Mouse (Mus musculus) lung, postnatal 0 days (tissue): ENCODE results near the gene Fam13a. TPM values are rescaled to one million over a fixed set of nuclear protein-coding genes. Genes with fewer than 3 reads are reported as not detected.

Experiments used
- ATAC-seq: fragments of 200-750 bp; cut with Nextera tagmentation; 2 replicates; pipeline ENCODE4 v1.8.0; 2017; ENCODE audit warnings: moderate library complexity
- DNase-seq: peaks from one replicate; pipeline ENCODE4 v3.0.0-alpha.2; 2016; ENCODE audit warnings: low spot score
- H3K27ac ChIP-seq: fragments of 300-500 bp; sonication (generic); 2 replicates; pipeline ENCODE4 v1.5.1; 2014; ENCODE audit warnings: antibody characterized with exemption, mild to moderate bottlenecking, low read length, mixed read lengths
- H3K27me3 ChIP-seq: fragments of 300-500 bp; sonication (generic); replicated peaks from 2 replicates; pipeline ENCODE4 v1.6.1; 2014; ENCODE audit warnings: low read length, mixed read lengths; ENCODE audit not compliant: insufficient read depth
- H3K36me3 ChIP-seq: fragments of 300-500 bp; sonication (generic); 2 replicates; pipeline ENCODE4 v1.6.1; 2014; ENCODE audit warnings: low read length, mixed read lengths; ENCODE audit not compliant: insufficient read depth
- H3K4me1 ChIP-seq: fragments of 300-500 bp; sonication (generic); 2 replicates; pipeline ENCODE4 v1.6.1; 2014; ENCODE audit warnings: antibody characterized with exemption, low read depth, low read length, mixed read lengths; ENCODE audit not compliant: insufficient read depth
- H3K4me2 ChIP-seq: fragments of 300-500 bp; sonication (generic); replicated peaks from 2 replicates; pipeline ENCODE4 v1.6.1; 2014; ENCODE audit warnings: low read depth, mild to moderate bottlenecking, low read length, moderate library complexity, mixed read lengths
- H3K4me3 ChIP-seq: fragments of 300-500 bp; sonication (generic); 2 replicates; pipeline ENCODE4 v1.5.1; 2014; ENCODE audit warnings: low read depth, low read length
- H3K9ac ChIP-seq: fragments of 300-500 bp; sonication (generic); replicated peaks from 2 replicates; pipeline ENCODE4 v1.6.1; 2014; ENCODE audit warnings: low read depth, mild to moderate bottlenecking
- H3K9me3 ChIP-seq: fragments of 300-500 bp; sonication (generic); 2 replicates; pipeline ENCODE4 v1.6.1; 2016; ENCODE audit warnings: low read length, mixed read lengths
- CTCF ChIP-seq: IDR thresholded peaks from 2 replicates; pipeline ENCODE4 v1.5.1; 2016; ENCODE audit warnings: antibody characterized with exemption, mild to moderate bottlenecking
- EP300 ChIP-seq: IDR thresholded peaks from 2 replicates; pipeline ENCODE4 v1.6.1; 2016; ENCODE audit warnings: antibody characterized with exemption, mild to moderate bottlenecking, control low read depth
- WGBS: fragments of 180-500 bp; shearing (Covaris S2); extraction: QIAGEN DNeasy Blood & Tissue Kit; methylation state at CpG from one replicate; pipeline ENCODE4 v1.1.7; 2014; 5-methylcytosine and 5-hydroxymethylcytosine counted together
- polyA plus RNA-seq: library from polyadenylated mRNA; unstranded; fragments of >200 nt; fragmentation: Nextera tagmentation; extraction: Ambion mirVana; gene quantifications from 2 replicates; pipeline ENCODE4 v1.2.1, GENCODE M21; 2015

Gene Fam13a
- polyA plus RNA-seq, 1 experiment from 2014 or later: 23.5 TPM

DNA sequence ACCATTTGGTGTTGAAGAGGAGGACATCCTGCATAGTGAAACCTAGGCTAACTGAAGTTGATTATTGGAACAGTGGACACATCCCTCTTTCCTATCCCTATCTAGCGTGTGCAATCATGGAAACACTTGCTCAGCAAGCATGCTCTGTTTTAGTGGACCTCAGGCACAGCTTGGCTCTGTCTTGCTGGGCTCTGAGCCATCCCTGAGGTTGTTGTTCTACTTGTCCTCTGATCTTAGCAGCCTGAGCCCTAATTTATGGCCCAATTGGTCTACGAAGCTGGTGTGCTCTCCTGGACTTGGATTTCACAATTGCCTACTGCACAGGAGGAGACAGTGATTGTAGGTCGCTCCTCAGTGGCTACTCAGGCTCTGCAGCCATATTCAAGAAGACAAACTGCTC lies 56.1 kb downstream of the Fam13a start:
- Histone ChIP-seq H3K9me3 (no peaks in the 10 kb centered on the region), H3K4me3 (no peak overlapping the region), H3K36me3 (peaks cover 8% of the 10 kb centered on the region; the same call in 1 of the 2 replicates), H3K9ac (no peak overlapping the region), H3K27ac (no peak overlapping the region), H3K27me3 (no peaks in the 10 kb centered on the region), H3K4me2 (no peak overlapping the region), H3K4me1 (peaks cover 3% of the 10 kb centered on the region; the same call in 1 of the 2 replicates)
- WGBS: 51% methylated on average over 3 of the region's 3 CpGs
- peak; percentile 10 for DNase-seq
- no peak for ATAC-seq
- TF ChIP-seq EP300: no peak
- TF ChIP-seq CTCF: no peak

GRCm38 (mm10) chr6:58965071-58965831 lies 59.1 kb downstream of the Fam13a start:
- 40% methylated on average over 12 of the region's 12 CpGs for WGBS
- no peaks in the 10 kb centered on the region for H3K9me3 ChIP-seq
- H3K4me3 ChIP-seq: no peak overlapping the region
- ATAC-seq (no peak), DNase-seq (peak; percentile 11)
- no peak overlapping the region for H3K27ac ChIP-seq
- no peaks in the 10 kb centered on the region for H3K27me3 ChIP-seq
- no peak overlapping the region for H3K4me2 ChIP-seq
- no peak overlapping the region for H3K9ac ChIP-seq
- TF ChIP-seq CTCF (no peak), EP300 (no peak)
- peaks cover 8% of the 10 kb centered on the region; the same call in 1 of the 2 replicates for H3K36me3 ChIP-seq
- H3K4me1 ChIP-seq: peaks cover 3% of the 10 kb centered on the region; the same call in 1 of the 2 replicates

GRCm38 (mm10) chr6:58964565-58964964 lies 59.8 kb downstream of the Fam13a start:
- Histone ChIP-seq H3K36me3 (peaks cover 8% of the 10 kb centered on the region; the same call in 1 of the 2 replicates), H3K27ac (no peak overlapping the region), H3K4me1 (peaks cover 3% of the 10 kb centered on the region; the same call in 1 of the 2 replicates), H3K9me3 (no peaks in the 10 kb centered on the region), H3K27me3 (no peaks in the 10 kb centered on the region), H3K9ac (no peak overlapping the region), H3K4me3 (no peak overlapping the region), H3K4me2 (no peak overlapping the region)
- DNase-seq (no peak), ATAC-seq (no peak)
- TF ChIP-seq EP300 (no peak), CTCF (no peak)

- TF ChIP-seq CTCF (no peak), EP300 (no peak)
- no peak overlapping the region for H3K4me3 ChIP-seq
- no peak overlapping the region for H3K27ac ChIP-seq
- WGBS: 97% methylated on average over 2 of the region's 2 CpGs
- no peaks in the 10 kb centered on the region; the same call in 1 of the 2 replicates for H3K4me1 ChIP-seq
- H3K9me3 ChIP-seq: no peaks in the 10 kb centered on the region
- peaks cover 8% of the 10 kb centered on the region; the same call in 1 of the 2 replicates for H3K36me3 ChIP-seq
- ATAC-seq: no peak
- no peaks in the 10 kb centered on the region for H3K27me3 ChIP-seq
- no peak for DNase-seq
- no peak overlapping the region for H3K9ac ChIP-seq
- no peak overlapping the region for H3K4me2 ChIP-seq
Measured at GRCm38 (mm10) chr6:58964091-58964490, 60.3 kb downstream of the Fam13a start.

GRCm38 (mm10) chr6:58962691-58963090 lies 61.7 kb downstream of the Fam13a start:
- H3K36me3 ChIP-seq: peaks cover 8% of the 10 kb centered on the region; the same call in 1 of the 2 replicates
- H3K27ac ChIP-seq: no peak overlapping the region
- no peak overlapping the region for H3K4me2 ChIP-seq
- no peaks in the 10 kb centered on the region; the same call in 1 of the 2 replicates for H3K4me1 ChIP-seq
- no peak for DNase-seq
- 75% methylated on average over 5 of the region's 5 CpGs for WGBS
- no peaks in the 10 kb centered on the region for H3K27me3 ChIP-seq
- no peak for ATAC-seq
- H3K9me3 ChIP-seq: no peaks in the 10 kb centered on the region
- no peak overlapping the region for H3K9ac ChIP-seq
- TF ChIP-seq EP300: no peak
- no peak for TF ChIP-seq CTCF
- H3K4me3 ChIP-seq: no peak overlapping the region

GRCm38 (mm10) chr6:58960523-58960922 lies 63.8 kb downstream of the Fam13a start:
- H3K4me1 ChIP-seq: no peaks in the 10 kb centered on the region; the same call in 1 of the 2 replicates
- H3K9ac ChIP-seq: no peak overlapping the region
- TF ChIP-seq EP300 (no peak), CTCF (no peak)
- no peaks in the 10 kb centered on the region for H3K27me3 ChIP-seq
- no peak for DNase-seq
- no peak overlapping the region for H3K27ac ChIP-seq
- H3K4me2 ChIP-seq: no peak overlapping the region
- no peaks in the 10 kb centered on the region for H3K9me3 ChIP-seq
- no peak for ATAC-seq
- H3K4me3 ChIP-seq: no peak overlapping the region
- peaks cover 17% of the 10 kb centered on the region; the same call in 1 of the 2 replicates for H3K36me3 ChIP-seq
- WGBS: 81% methylated on average over 2 of the region's 2 CpGs
